Mouse (Mus musculus) kidney, adult 11 months (tissue): ENCODE results near the gene Lpar1.

ENCODE experiments used
- DNase-seq: peaks from one replicate; pipeline ENCODE4 v3.0.0; 2022

Gene Lpar1

DNA sequence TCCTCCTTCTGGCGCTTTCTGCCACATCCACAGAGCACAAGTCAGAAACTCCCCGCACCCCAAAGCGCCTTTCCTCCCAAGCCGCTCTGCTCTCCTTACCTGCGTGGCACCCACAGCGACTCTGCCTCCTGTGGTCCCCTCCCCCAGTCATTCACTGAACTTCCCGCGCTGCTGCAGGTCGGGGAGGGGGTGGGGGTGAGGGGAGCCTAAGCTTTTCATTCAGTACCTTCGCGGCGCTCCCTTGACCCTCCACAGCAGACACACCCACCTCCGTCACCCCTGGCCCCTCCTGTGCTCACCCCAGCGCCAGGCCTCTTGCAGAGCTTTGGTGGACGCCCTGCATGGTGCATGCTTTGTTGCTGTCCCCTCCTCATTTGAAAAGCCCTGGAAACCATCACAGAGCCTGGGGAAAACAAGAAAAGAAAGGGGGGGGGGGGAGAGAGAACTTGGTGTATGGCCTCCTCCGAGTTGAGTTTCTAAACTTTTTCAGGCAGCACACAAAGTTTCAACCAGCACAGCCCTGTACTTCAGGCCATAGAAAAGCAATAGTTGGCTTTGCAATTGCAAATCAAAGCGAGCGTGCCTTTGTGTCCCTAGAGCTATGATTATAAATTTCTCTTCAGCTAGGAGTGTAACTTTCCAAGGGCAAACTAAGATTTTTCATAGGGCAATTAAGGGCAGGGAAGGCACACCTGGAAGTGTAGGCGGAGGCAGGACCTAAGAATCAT lies at the start of gene Lpar1:
Gene Lpar1, minus strand, starts transcription at position 268 of the 728 bp plus-strand sequence.
- DNase-seq, result no peak

- no peak for DNase-seq
Measured at GRCm38 (mm10) chr4:58585942-58586341, 32.2 kb upstream of the Lpar1 start.

GRCm38 (mm10) chr4:58581191-58581590 lies 27.5 kb upstream of the Lpar1 start:
- no peak for DNase-seq

DNA sequence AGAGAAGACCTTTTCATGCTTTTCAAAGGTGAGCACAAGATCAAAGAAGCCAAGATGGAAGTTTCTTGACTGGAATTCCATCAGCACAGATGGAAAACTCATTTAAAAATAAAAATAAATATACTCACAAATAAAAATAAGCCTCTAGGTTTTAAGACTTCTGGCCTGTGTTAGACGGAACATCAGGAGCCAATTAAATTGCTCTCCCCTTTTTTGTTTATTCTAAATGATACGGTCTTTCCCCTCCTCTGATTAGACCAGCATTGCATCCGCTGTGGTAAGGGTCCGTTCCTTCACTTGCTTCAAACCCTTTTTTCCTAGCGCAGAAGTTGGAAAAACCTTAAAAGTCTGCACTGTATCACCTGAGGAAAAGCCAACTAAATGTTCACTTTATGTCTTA lies 26.8 kb upstream of the Lpar1 start:
- no peak for DNase-seq

GRCm38 (mm10) chr4:58580098-58580497 lies 26.4 kb upstream of the Lpar1 start:
- DNase-seq, result no peak

- DNase-seq, result peak; percentile 18
Measured at GRCm38 (mm10) chr4:58578488-58578887, 24.8 kb upstream of the Lpar1 start.

DNA sequence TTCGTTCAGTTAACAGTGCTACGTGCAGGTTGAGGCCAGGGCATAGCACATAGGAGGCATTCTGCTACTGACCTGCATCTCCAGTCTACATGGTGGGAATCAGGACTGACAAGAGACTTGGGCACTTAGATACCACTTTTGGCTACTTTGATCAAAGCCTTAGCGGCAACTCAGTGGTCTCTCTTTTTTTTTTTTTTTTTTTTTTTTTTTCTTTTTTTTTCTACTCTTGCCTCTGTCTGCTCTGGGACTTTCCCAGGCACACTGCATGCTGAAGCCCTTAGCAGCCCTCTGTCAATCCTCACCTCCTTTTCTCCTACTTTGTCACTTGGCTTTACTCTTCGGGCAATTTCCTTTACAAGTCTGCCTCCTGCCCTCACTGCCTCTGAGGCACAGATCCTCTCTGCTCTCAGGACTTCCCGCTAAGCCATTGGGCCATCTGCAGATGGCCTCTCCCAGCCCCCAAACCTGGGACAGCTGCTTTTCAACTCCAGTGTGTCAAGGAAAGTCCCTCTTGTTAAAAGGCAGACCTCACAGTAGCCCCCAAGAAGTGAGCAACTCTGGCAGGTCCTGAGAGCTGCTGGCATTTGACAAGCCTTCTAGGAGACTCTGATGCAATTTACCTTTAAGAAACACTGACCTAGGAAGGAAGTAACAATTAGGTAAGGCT lies 23.8 kb upstream of the Lpar1 start:
- DNase-seq, result no peak

DNA sequence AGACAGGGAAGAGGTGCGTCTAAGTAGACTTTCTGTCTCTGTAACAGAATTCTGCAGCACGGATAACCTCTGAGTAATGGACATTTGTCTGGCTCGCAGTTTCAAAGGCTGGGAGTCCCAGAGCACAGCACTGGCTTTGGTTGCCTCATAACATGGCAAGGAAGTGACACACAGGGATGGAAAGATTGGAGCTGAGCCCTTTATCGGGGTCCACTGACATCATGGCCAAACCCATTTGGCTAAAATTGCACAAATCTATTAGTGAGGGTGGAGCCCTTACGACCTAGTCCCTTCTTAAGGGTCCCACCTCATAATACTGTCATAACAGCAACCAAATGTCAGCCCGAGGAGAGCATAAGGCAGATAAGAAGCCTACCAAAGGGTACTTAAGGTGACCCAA lies 22.1 kb upstream of the Lpar1 start:
- no peak for DNase-seq

- DNase-seq, result no peak
Measured at GRCm38 (mm10) chr4:58574024-58574423, 20.3 kb upstream of the Lpar1 start.

DNA sequence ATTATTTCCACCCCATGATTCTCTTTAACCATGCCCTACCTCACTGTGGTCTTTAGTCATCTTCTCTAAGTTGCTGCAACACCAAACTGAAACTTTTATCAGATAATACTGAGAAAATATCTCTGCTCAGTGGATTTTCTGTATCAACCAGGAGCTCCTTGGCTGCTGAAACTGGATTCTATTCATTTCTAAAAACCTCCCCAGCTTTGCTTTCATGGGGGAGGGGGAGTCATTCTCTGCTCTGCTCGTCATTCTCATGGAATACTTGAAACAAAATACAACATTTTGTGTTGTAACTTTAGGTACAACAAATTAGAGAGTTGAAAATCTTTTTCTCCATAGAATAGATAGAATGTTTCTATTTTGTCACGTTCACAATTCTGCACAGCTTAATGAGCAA lies 18.7 kb upstream of the Lpar1 start:
- DNase-seq, result no peak

DNA sequence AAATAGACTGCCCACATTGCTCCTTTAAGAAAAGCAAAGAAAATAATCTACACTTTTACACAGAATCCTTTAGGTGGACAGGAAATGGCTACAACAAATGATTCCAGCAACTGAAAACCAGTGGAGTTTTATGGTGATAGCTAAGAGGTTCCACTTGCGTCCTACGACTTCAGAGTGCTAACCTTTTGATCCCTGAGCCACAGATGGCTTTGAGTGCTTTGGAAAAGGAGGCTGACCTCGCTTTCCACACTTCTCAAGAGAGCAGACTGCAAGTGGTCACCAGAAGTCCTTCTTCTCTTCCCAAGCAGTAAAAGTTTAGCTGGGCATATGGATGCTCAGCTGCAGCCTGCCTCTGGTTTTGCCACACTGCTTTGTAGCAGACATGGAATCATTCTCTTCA lies 18.0 kb upstream of the Lpar1 start:
- DNase-seq, result no peak

DNA sequence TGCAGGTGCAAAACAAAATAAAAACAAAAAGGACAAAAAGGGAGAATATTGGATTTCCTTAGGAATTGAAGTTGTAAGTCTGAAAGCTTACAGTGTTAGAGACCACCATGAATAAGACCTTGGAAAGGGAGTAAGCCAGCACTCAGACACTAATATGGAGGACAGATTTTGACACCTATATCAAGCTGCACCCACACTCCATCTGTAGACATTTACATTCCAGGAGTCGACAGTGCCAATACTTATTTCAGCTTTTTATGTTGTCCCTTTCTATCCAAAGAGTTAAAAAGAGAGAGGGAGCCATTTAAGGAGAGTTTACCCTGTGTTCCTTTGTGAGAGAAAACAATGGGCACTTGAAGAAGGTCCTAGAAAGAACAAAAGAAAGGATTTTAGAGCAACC lies 17.5 kb upstream of the Lpar1 start:
- DNase-seq, result no peak

- DNase-seq, result no peak
Measured at GRCm38 (mm10) chr4:58568486-58568885, 14.8 kb upstream of the Lpar1 start.

DNA sequence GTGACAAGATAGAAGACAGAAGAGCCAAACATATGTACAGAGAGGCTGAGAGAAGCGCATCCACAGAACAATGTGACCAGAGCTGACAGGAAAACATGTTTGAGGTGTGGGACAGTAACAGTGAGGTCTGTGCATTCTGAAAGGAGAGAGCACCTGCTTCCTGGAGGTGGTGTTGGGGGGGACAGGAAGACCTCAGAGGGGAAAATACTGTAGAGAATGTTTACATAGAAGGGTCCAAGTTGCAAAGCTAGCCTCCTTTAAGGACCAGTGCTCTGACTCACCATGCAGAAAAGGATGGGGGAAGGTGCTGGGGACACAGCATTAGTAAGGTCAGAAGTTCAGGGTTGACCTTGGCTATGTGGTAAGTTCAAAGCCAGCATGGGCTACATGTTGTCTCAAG lies 9.1 kb upstream of the Lpar1 start:
- no peak for DNase-seq

DNA sequence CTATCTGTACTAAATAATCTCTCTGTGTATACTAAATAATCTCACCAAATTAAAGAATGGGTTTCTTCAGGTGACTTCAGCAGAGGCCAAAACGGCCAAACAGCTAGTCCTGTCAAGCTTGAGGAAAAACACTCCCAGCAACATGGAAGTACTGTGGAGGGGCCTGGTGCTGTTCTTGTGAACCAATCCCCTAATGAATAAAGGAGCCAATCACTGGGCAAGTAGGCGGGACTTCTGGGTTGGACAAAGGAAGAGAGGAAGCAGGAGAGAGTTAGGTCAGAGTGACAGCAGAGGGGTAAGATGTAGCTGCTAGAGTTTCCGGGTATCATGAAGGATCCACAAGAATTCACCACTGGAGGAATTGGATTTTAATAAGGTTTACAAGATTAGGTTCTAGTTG lies 3.3 kb upstream of the Lpar1 start:
- DNase-seq, result no peak

- no peak for DNase-seq
Measured at GRCm38 (mm10) chr4:58554359-58554838, 701 bp upstream of the Lpar1 start.

DNA sequence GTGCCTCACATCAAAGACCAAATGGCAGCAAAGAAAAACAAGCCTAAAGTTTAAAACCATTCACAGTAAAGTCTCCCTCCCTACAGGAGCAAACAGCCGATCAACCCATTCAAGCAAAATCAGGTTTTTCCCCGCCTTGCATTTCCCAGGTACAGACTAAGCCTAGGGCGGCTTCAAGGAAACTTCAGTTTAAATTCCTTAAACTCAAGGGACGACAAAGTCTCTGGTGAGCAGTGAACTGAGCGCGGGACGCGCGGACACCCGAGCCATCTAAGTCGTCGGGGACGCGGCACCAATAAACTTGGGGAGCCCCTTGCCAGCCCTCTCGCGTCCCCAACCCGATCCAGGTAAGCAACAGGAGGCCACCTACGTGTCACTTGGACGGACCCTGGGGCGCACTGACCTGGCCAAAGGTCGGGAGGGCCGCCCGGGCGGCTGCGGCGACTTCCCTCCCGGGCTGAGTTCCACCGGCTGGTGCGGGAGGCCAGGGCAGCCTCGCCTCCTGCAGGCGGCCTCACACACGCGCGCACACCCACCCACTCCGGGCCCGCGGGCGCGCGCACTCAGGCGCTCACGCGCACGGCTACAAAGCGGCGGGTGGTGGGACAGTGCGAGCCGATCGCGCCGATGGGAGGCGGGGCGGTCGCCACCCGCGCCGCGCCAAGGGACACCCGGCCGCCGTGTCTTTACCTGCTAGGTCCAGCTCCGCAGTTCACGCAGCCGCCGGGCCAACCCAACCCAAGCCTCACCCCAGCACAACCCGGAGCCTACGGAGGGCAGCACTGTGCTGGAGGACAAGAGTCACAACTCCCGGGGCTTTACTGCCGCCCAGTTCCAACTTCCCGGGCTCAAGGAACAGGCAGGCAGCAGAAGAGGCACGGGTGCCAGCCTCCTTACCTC lies 717 bp downstream of the Lpar1 start:
- DNase-seq, result peak; percentile 66

DNA sequence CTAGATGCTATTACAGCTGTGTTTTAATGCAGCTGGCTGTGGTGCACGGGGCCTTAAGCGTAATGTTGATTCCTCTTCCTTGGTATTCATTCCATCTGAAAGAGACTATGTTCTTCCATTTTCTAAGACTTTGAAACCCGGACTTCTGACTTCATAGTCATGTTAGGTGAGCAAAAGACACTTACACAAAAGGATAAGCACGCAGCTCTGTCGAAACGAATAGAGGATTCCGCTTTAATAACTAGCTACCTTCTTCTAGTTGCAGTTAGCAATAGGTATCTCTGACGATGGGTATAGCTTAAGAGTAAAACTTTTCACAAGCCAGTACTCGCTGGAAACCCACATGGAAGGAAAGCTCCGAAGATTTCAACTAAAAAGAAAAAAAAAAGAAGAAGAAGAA lies 1.5 kb downstream of the Lpar1 start:
- no peak for DNase-seq

- peak; percentile 32 for DNase-seq
Measured at GRCm38 (mm10) chr4:58551820-58552219, 1.9 kb downstream of the Lpar1 start.

GRCm38 (mm10) chr4:58547725-58548124 lies 6.0 kb downstream of the Lpar1 start:
- no peak for DNase-seq

GRCm38 (mm10) chr4:58547273-58547565 lies 6.5 kb downstream of the Lpar1 start:
- DNase-seq, result no peak

- DNase-seq, result no peak
Measured at GRCm38 (mm10) chr4:58546441-58547272, 7.0 kb downstream of the Lpar1 start.
